Mouse (Mus musculus) embryonic fibroblast, embryonic 13.5 days (primary cell): Measurements from ENCODE around the gene Fcgr4.

Experiments used
- CTCF ChIP-seq: IDR thresholded peaks from 2 replicates; pipeline ENCODE4 v1.5.1; 2011; ENCODE audit warnings: mild to moderate bottlenecking, control low read depth, low read length, moderate library complexity, borderline replicate concordance; ENCODE audit not compliant: insufficient read depth
- POLR2A ChIP-seq: IDR thresholded peaks from 2 replicates; pipeline ENCODE4 v1.6.1; 2011; ENCODE audit warnings: low read depth, mild to moderate bottlenecking, control low read depth, low read length, moderate library complexity

DNA sequence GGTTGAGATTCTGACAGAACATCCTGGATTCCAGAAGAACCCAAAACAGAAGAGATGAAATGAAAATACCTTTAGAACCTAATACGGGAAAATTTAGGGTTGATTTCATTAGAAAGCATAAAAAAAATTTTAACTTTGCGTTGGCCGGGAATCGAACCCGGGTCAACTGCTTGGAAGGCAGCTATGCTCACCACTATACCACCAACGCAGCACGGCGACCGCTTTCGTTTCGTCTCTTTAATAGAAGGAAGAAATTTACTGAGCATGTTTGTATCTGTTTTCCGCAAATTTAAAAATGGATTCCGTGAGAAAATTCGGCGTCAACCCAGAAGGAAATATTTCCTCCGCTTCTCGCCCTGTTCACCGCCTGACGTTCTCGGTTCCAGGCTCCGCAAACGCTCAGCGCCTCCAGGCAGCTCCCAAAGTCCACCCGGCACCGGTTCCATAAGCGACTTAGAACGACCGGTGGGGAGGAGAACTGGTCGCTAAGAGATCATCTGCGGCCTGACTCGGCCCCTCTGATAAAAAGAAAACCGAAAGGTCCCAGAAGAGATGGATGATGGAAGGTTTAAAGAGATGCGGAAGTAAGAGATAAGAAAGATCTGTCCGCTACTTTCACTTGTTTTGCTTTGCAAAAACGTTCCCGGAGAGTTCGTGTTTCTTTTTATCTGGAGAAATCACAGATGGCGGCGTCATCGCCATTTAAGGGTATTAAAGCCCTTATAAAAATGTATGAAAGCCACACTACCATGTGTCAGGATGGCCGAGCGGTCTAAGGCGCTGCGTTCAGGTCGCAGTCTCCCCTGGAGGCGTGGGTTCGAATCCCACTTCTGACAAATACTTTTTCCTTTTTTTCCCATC, 19.4 kb downstream of the Fcgr4 start:
- TF ChIP-seq CTCF (no peak), POLR2A (no peak)
